Mouse (Mus musculus) lung, postnatal 0 days (tissue): ENCODE results near the gene Bsg.

Experiments used
- CTCF ChIP-seq: IDR thresholded peaks from 2 replicates; pipeline ENCODE4 v1.5.1; 2016; ENCODE audit warnings: antibody characterized with exemption, mild to moderate bottlenecking
- EP300 ChIP-seq: IDR thresholded peaks from 2 replicates; pipeline ENCODE4 v1.6.1; 2016; ENCODE audit warnings: antibody characterized with exemption, mild to moderate bottlenecking, control low read depth

GRCm38 (mm10) chr10:79706406-79707094 is 2.3 kb downstream of the Bsg start:
- TF ChIP-seq CTCF = no peak
- no peak for TF ChIP-seq EP300
